Mouse (Mus musculus): ENCODE data around the gene Bcam. TPM values are rescaled to one million over a fixed set of nuclear protein-coding genes. Genes with fewer than 3 reads are reported as not detected.

Bcam gene
- polyA plus RNA-seq, 1 experiment from 2014 or later = 24.6 TPM

DNA sequence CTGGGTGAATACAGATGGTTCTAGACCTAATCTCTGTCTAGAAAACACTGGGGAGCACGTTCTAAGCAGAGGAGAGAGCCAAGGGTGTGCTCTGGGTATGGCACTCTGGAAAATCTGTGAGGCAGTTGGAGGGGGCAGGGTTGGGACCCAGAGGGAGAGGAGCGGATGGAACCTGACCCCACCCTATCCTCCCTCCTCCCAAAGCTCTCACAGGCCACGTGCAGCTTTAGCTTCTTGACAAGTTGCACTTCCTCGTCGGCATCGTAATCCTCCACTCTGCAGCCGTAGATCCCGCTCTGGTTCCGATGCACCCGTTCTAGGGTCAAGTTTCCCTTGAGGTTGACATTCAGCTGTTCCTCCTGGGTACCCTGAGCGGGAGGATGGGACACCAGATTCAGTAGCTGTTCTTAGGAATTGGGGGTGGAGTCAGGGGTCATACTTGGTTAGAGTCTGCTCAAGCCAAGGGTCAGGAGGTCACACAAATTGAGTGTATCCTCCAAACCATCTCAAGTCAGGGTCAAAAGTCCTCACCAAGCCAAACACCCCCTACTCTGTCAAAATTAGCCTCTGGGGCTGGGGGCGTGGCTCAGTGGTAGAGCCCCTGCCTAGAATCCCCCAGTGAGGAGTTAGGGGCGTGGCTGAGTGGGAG is 6.9 kb downstream of the Bcam start:
- Histone ChIP-seq H3K9me3 (ENCODE audit: control insufficient read depth, low read length) (no peaks in the 10 kb centered on the region), H3K4me1 (ENCODE audit: control insufficient read depth, insufficient read depth, low read depth, low read length) (no peaks in the 10 kb centered on the region), H3K4me2 (ENCODE audit: low read length) (no peak overlapping the region), H3K27me3 (replicated peaks; ENCODE audit: control insufficient read depth, insufficient read depth, low read length) (peaks cover 4% of the 10 kb centered on the region), H3K36me3 (ENCODE audit: control insufficient read depth, insufficient read depth, low read length) (no peaks in the 10 kb centered on the region; the same call in 1 of the 2 replicates), H3K27ac (ENCODE audit: low read depth, low read length) (no peak overlapping the region), H3K9ac (ENCODE audit: low read depth, low read length) (no peak overlapping the region), H3K4me3 (ENCODE audit: low read length) (no peak overlapping the region)
- WGBS = 87% methylated on average over 13 of the region's 13 CpGs
- ATAC-seq = no peak

- Histone ChIP-seq H3K4me1 (ENCODE audit: control insufficient read depth, insufficient read depth, low read depth, low read length) (no peaks in the 10 kb centered on the region), H3K9me3 (ENCODE audit: control insufficient read depth, low read length) (no peaks in the 10 kb centered on the region), H3K4me3 (ENCODE audit: low read length) (no peak overlapping the region), H3K27me3 (replicated peaks; ENCODE audit: control insufficient read depth, insufficient read depth, low read length) (no peaks in the 10 kb centered on the region; the same call in 1 of the 2 replicates), H3K9ac (ENCODE audit: low read depth, low read length) (no peak overlapping the region), H3K27ac (ENCODE audit: low read depth, low read length) (no peak overlapping the region), H3K4me2 (ENCODE audit: low read length) (no peak overlapping the region), H3K36me3 (ENCODE audit: control insufficient read depth, insufficient read depth, low read length) (no peaks in the 10 kb centered on the region; the same call in 1 of the 2 replicates)
- WGBS = 82% methylated on average over 11 of the region's 11 CpGs
- no peak for ATAC-seq
These were observed 8.5 kb downstream of the Bcam start for GRCm38 (mm10) chr7:19762283-19762682.

GRCm38 (mm10) chr7:19760021-19760420 is 10.8 kb downstream of the Bcam start:
- Histone ChIP-seq H3K4me2 (ENCODE audit: low read length) (no peak overlapping the region), H3K4me1 (ENCODE audit: control insufficient read depth, insufficient read depth, low read depth, low read length) (no peaks in the 10 kb centered on the region), H3K9me3 (ENCODE audit: control insufficient read depth, low read length) (no peaks in the 10 kb centered on the region), H3K4me3 (ENCODE audit: low read length) (no peak overlapping the region), H3K27me3 (replicated peaks; ENCODE audit: control insufficient read depth, insufficient read depth, low read length) (no peaks in the 10 kb centered on the region), H3K27ac (ENCODE audit: low read depth, low read length) (no peak overlapping the region), H3K9ac (ENCODE audit: low read depth, low read length) (no peak overlapping the region), H3K36me3 (ENCODE audit: control insufficient read depth, insufficient read depth, low read length) (no peaks in the 10 kb centered on the region; the same call in 1 of the 2 replicates)
- ATAC-seq = no peak
- WGBS = 91% methylated on average over 13 of the region's 13 CpGs

- no peaks in the 10 kb centered on the region; the same call in 1 of the 2 replicates for H3K36me3 ChIP-seq (ENCODE audit: control insufficient read depth, insufficient read depth, low read length)
- no peaks in the 10 kb centered on the region for H3K27me3 ChIP-seq (replicated peaks; ENCODE audit: control insufficient read depth, insufficient read depth, low read length)
- no peaks in the 10 kb centered on the region for H3K4me1 ChIP-seq (ENCODE audit: control insufficient read depth, insufficient read depth, low read depth, low read length)
- WGBS = 86% methylated on average over 13 of the region's 13 CpGs
- ATAC-seq = no peak
- no peak overlapping the region for H3K27ac ChIP-seq (ENCODE audit: low read depth, low read length)
- no peak overlapping the region for H3K4me2 ChIP-seq (ENCODE audit: low read length)
- H3K9ac ChIP-seq (ENCODE audit: low read depth, low read length) = no peak overlapping the region
- no peaks in the 10 kb centered on the region for H3K9me3 ChIP-seq (ENCODE audit: control insufficient read depth, low read length)
- no peak overlapping the region for H3K4me3 ChIP-seq (ENCODE audit: low read length)
These were observed 12.2 kb downstream of the Bcam start for GRCm38 (mm10) chr7:19758623-19759022.

- Histone ChIP-seq H3K9me3 (ENCODE audit: control insufficient read depth, low read length) (no peaks in the 10 kb centered on the region), H3K27ac (ENCODE audit: low read depth, low read length) (peak overlapping the region; percentile 47; the same call in 1 of the 2 replicates), H3K36me3 (ENCODE audit: control insufficient read depth, insufficient read depth, low read length) (no peaks in the 10 kb centered on the region), H3K4me3 (ENCODE audit: low read length) (no peak overlapping the region), H3K4me2 (ENCODE audit: low read length) (no peak overlapping the region), H3K4me1 (ENCODE audit: control insufficient read depth, insufficient read depth, low read depth, low read length) (no peaks in the 10 kb centered on the region), H3K27me3 (replicated peaks; ENCODE audit: control insufficient read depth, insufficient read depth, low read length) (no peaks in the 10 kb centered on the region), H3K9ac (ENCODE audit: low read depth, low read length) (no peak overlapping the region)
- no peak for ATAC-seq
- 75% methylated on average over 23 of the region's 24 CpGs for WGBS
These were observed 14.7 kb downstream of the Bcam start for GRCm38 (mm10) chr7:19755851-19756786.

GRCm38 (mm10) chr7:19755008-19755407 is 15.8 kb downstream of the Bcam start:
- 85% methylated on average over 2 of the region's 2 CpGs for WGBS
- Histone ChIP-seq H3K36me3 (ENCODE audit: control insufficient read depth, insufficient read depth, low read length) (no peaks in the 10 kb centered on the region), H3K4me3 (ENCODE audit: low read length) (no peak overlapping the region), H3K9ac (ENCODE audit: low read depth, low read length) (no peak overlapping the region), H3K27me3 (replicated peaks; ENCODE audit: control insufficient read depth, insufficient read depth, low read length) (no peaks in the 10 kb centered on the region), H3K4me1 (ENCODE audit: control insufficient read depth, insufficient read depth, low read depth, low read length) (peaks cover 4% of the 10 kb centered on the region; the same call in 1 of the 2 replicates), H3K9me3 (ENCODE audit: control insufficient read depth, low read length) (no peaks in the 10 kb centered on the region), H3K27ac (ENCODE audit: low read depth, low read length) (no peak overlapping the region), H3K4me2 (ENCODE audit: low read length) (no peak overlapping the region)
- ATAC-seq = no peak

GRCm38 (mm10) chr7:19754065-19754464 is 16.8 kb downstream of the Bcam start:
- H3K4me2 ChIP-seq (ENCODE audit: low read length) = no peak overlapping the region
- H3K9ac ChIP-seq (ENCODE audit: low read depth, low read length) = no peak overlapping the region
- WGBS = 85% methylated on average over 1 of the region's 1 CpGs
- H3K4me3 ChIP-seq (ENCODE audit: low read length) = no peak overlapping the region
- H3K9me3 ChIP-seq (ENCODE audit: control insufficient read depth, low read length) = no peaks in the 10 kb centered on the region
- no peaks in the 10 kb centered on the region for H3K27me3 ChIP-seq (replicated peaks; ENCODE audit: control insufficient read depth, insufficient read depth, low read length)
- no peak overlapping the region for H3K27ac ChIP-seq (ENCODE audit: low read depth, low read length)
- H3K36me3 ChIP-seq (ENCODE audit: control insufficient read depth, insufficient read depth, low read length) = no peaks in the 10 kb centered on the region
- no peak for ATAC-seq
- peaks cover 4% of the 10 kb centered on the region; the same call in 1 of the 2 replicates for H3K4me1 ChIP-seq (ENCODE audit: control insufficient read depth, insufficient read depth, low read depth, low read length)

DNA sequence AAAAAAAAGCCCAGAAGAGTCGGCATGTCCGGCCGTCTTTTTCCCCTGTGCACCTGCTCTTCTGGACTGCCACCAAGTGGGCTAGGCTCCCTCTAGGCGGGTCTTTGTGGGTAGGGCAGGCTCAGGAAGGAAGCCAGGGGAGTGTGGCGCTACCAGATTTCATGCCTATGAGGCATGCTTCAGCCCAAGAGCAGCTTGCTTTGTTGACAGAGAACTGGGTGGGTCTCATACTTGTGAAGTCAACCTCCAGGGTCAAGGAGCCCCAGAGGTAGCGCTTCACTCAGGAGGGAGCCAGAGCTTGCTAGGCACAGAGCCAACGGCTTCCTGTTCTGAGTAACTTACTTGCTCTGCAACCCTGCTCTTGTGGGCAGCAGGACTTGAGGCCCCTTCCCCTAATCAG is 17.2 kb downstream of the Bcam start:
- WGBS = 76% methylated on average over 7 of the region's 7 CpGs
- H3K9me3 ChIP-seq (ENCODE audit: control insufficient read depth, low read length) = no peaks in the 10 kb centered on the region
- H3K27me3 ChIP-seq (replicated peaks; ENCODE audit: control insufficient read depth, insufficient read depth, low read length) = no peaks in the 10 kb centered on the region
- H3K9ac ChIP-seq (ENCODE audit: low read depth, low read length) = no peak overlapping the region
- no peak overlapping the region for H3K4me3 ChIP-seq (ENCODE audit: low read length)
- no peaks in the 10 kb centered on the region for H3K36me3 ChIP-seq (ENCODE audit: control insufficient read depth, insufficient read depth, low read length)
- no peak overlapping the region for H3K27ac ChIP-seq (ENCODE audit: low read depth, low read length)
- H3K4me2 ChIP-seq (ENCODE audit: low read length) = no peak overlapping the region
- peaks cover 4% of the 10 kb centered on the region; the same call in 1 of the 2 replicates for H3K4me1 ChIP-seq (ENCODE audit: control insufficient read depth, insufficient read depth, low read depth, low read length)
- ATAC-seq = no peak

DNA sequence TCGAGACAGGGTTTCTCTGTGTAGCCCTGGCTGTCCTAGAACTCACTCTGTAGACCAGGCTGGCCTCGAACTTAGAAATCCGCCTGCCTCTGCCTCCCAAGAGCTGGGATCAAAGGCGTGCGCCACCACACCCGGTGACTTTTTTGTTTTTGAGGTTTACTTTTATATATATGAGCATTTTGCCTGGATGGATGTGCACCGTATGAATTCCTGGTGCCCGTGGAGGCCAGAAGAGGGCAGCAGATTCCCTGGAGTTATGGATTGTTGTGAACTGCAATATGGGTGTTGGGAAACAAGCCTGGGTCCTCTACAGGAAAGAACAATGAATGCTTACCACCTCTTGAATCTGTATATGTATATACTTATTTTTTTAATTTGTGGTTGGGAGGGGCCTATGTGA is 18.2 kb downstream of the Bcam start:
- Histone ChIP-seq H3K36me3 (ENCODE audit: control insufficient read depth, insufficient read depth, low read length) (no peaks in the 10 kb centered on the region), H3K27me3 (replicated peaks; ENCODE audit: control insufficient read depth, insufficient read depth, low read length) (no peaks in the 10 kb centered on the region), H3K4me1 (ENCODE audit: control insufficient read depth, insufficient read depth, low read depth, low read length) (peaks cover 12% of the 10 kb centered on the region), H3K27ac (ENCODE audit: low read depth, low read length) (no peak overlapping the region), H3K9ac (ENCODE audit: low read depth, low read length) (no peak overlapping the region), H3K4me3 (ENCODE audit: low read length) (no peak overlapping the region), H3K9me3 (ENCODE audit: control insufficient read depth, low read length) (no peaks in the 10 kb centered on the region), H3K4me2 (ENCODE audit: low read length) (no peak overlapping the region)
- 77% methylated on average over 8 of the region's 8 CpGs for WGBS
- ATAC-seq = no peak

Data from hindbrain, embryonic 16.5 days (tissue).